In the genomic region with DNA sequence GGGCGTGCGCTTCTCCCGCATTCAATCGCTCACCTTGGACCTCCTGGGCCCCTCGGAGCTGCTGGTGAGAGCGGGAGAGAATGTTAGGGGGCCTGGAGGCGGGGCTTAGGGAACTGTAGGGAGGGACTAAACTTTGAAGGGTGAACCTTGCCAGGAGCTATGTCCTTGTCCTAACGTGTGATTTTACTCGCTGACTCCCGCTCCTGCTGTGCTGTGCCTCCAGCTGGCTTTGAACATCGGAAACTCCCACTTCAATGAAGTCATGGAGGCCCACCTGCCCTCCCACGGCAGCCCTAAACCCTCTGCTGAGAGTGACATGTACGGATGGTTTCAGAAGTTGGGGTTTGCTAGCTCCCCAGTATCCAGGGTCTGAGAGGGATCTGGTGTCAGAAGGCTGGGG, we compare ENCODE assay signal across 20 mouse cellular contexts. TPM values are rescaled to one million over a fixed set of nuclear protein-coding genes. Genes with fewer than 3 reads are reported as not detected.
A peak's percentile ranks its signal among the peaks of the same experiment; 100 is the strongest.
DNase-seq lines count a peak whose midpoint lies in the region; ATAC-seq lines count a peak whose summit lies in the region.
"Had no signal": no experiment of that assay in that cellular context is flagged by ENCODE, and none has a peak within 500 bp of the region (broad histone marks: within the 10 kb centered on the region; RNA-seq: fewer than 3 reads in every experiment).

No protein-coding gene starts in this region.

- 0 out of 2 replicates have a peak, but pooled peaks cover 3% of the 10 kb centered on the region for H3K9me3 ChIP-seq in heart, embryonic 12.5 days (replicated peaks)
- no peaks in the 10 kb centered on the region for H3K9me3 ChIP-seq in kidney, embryonic 16.5 days (ENCODE audit: low read length)
- H3K9me3 ChIP-seq in embryonic facial prominence, embryonic 13.5 days: no peaks in the 10 kb centered on the region
- no peaks in the 10 kb centered on the region for H3K9me3 ChIP-seq in limb, embryonic 12.5 days
- H3K9me3 ChIP-seq: liver, embryonic 13.5 days; lung, embryonic 15.5 days had no signal

- no peak for DNase-seq in heart, adult 9 months (ENCODE audit: low spot score in 2 of 2)
- no peak for DNase-seq in kidney, postnatal 25 days
- no peak for DNase-seq in left cerebral cortex, postnatal 10 days (ENCODE audit: extremely low spot score in 1 of 2, low spot score in 2 of 2)
- DNase-seq: adrenal gland, postnatal 25 days; cerebellum, adult 18-20 months; cerebellum, postnatal 36 days; gastrocnemius, postnatal 25 days; kidney, postnatal 14 days; layer of hippocampus, adult 9-11 months; liver, embryonic 13.5 days had no signal

- WGBS in heart, embryonic 12.5 days: 24% methylated on average over 13 of the region's 13 CpGs
- 21% methylated on average over 13 of the region's 13 CpGs for WGBS in kidney, embryonic 16.5 days
- WGBS in embryonic facial prominence, embryonic 13.5 days: 25% methylated on average over 13 of the region's 13 CpGs
- WGBS in limb, embryonic 12.5 days: 10% methylated on average over 13 of the region's 13 CpGs

- peaks cover 4% of the 10 kb centered on the region; the same call in 1 of the 2 replicates for H3K36me3 ChIP-seq in heart, embryonic 12.5 days
- H3K36me3 ChIP-seq in kidney, embryonic 16.5 days (ENCODE audit: insufficient read depth, low read length): no peaks in the 10 kb centered on the region
- peaks cover 81% of the 10 kb centered on the region for H3K36me3 ChIP-seq in embryonic facial prominence, embryonic 13.5 days
- H3K36me3 ChIP-seq in limb, embryonic 12.5 days: peaks cover 49% of the 10 kb centered on the region
- H3K36me3 ChIP-seq: lung, embryonic 15.5 days had no signal

- H3K4me3 ChIP-seq in heart, embryonic 12.5 days: peak overlapping the region; percentile 5; the same call in 1 of the 2 replicates
- H3K4me3 ChIP-seq in kidney, embryonic 16.5 days (ENCODE audit: low read length): 0 out of 2 replicates have a peak overlapping the region, but pooled peaks have one; percentile 1
- H3K4me3 ChIP-seq in embryonic facial prominence, embryonic 13.5 days: no peak overlapping the region
- no peak overlapping the region; the same call in 1 of the 2 replicates for H3K4me3 ChIP-seq in limb, embryonic 12.5 days (replicated peaks)
- H3K4me3 ChIP-seq: liver, embryonic 13.5 days; lung, embryonic 15.5 days had no signal

- peak overlapping the region; percentile 27 for H3K4me2 ChIP-seq in heart, embryonic 12.5 days
- H3K4me2 ChIP-seq in kidney, embryonic 16.5 days (replicated peaks; ENCODE audit: low read depth, low read length): peak overlapping the region; percentile 31
- H3K4me2 ChIP-seq in embryonic facial prominence, embryonic 13.5 days: 0 out of 2 replicates have a peak overlapping the region, but pooled peaks have one; percentile 18
- H3K4me2 ChIP-seq in limb, embryonic 12.5 days: peak overlapping the region; percentile 30
- H3K4me2 ChIP-seq: liver, embryonic 13.5 days; midbrain, embryonic 11.5 days had no signal

- H3K4me1 ChIP-seq in heart, embryonic 12.5 days (replicated peaks): peaks cover 9% of the 10 kb centered on the region
- peaks cover 8% of the 10 kb centered on the region for H3K4me1 ChIP-seq in kidney, embryonic 16.5 days (ENCODE audit: insufficient read depth, low read length)
- H3K4me1 ChIP-seq in embryonic facial prominence, embryonic 13.5 days: peaks cover 5% of the 10 kb centered on the region; the same call in 1 of the 2 replicates
- peaks cover 9% of the 10 kb centered on the region for H3K4me1 ChIP-seq in limb, embryonic 12.5 days (replicated peaks)
- H3K4me1 ChIP-seq: liver, embryonic 13.5 days had no signal

- intact Hi-C loops in left cerebral cortex, postnatal 10 days (cut with DNase I): no loop called here

- ATAC-seq in heart, embryonic 12.5 days (ENCODE audit: insufficient number of reproducible peaks, low FRiP score): no peak
- no peak for ATAC-seq in kidney, embryonic 16.5 days (ENCODE audit: low FRiP score, low TSS enrichment)
- ATAC-seq in embryonic facial prominence, embryonic 13.5 days (ENCODE audit: insufficient number of reproducible peaks, insufficient read depth, low FRiP score, low TSS enrichment, low read depth): no peak
- no peak for ATAC-seq in limb, embryonic 12.5 days (ENCODE audit: insufficient number of reproducible peaks, insufficient read depth, low FRiP score, low TSS enrichment, low read depth)
- ATAC-seq: activated CD4-positive, CD25-positive, alpha-beta regulatory T cell, adult 4 months; Patski had no signal

- peaks cover 69% of the 10 kb centered on the region for H3K27me3 ChIP-seq in heart, embryonic 12.5 days (replicated peaks)
- peaks cover 19% of the 10 kb centered on the region for H3K27me3 ChIP-seq in kidney, embryonic 16.5 days (ENCODE audit: insufficient read depth, low read length)
- peaks cover 49% of the 10 kb centered on the region for H3K27me3 ChIP-seq in embryonic facial prominence, embryonic 13.5 days
- H3K27me3 ChIP-seq in limb, embryonic 12.5 days: peaks cover 73% of the 10 kb centered on the region
- H3K27me3 ChIP-seq: Patski had no signal

- H3K9ac ChIP-seq in heart, embryonic 12.5 days: no peak overlapping the region
- no peak overlapping the region for H3K9ac ChIP-seq in kidney, embryonic 16.5 days (replicated peaks; ENCODE audit: low read length)
- no peak overlapping the region for H3K9ac ChIP-seq in embryonic facial prominence, embryonic 13.5 days
- H3K9ac ChIP-seq in limb, embryonic 12.5 days (replicated peaks): peak overlapping the region; percentile 31
- H3K9ac ChIP-seq: liver, embryonic 13.5 days; lung, embryonic 15.5 days had no signal

- H3K27ac ChIP-seq in heart, embryonic 12.5 days (ENCODE audit: poor library complexity, severe bottlenecking): no peak overlapping the region
- no peak overlapping the region for H3K27ac ChIP-seq in kidney, embryonic 16.5 days (ENCODE audit: low read length)
- H3K27ac ChIP-seq in embryonic facial prominence, embryonic 13.5 days: no peak overlapping the region
- H3K27ac ChIP-seq in limb, embryonic 12.5 days: no peak overlapping the region
- H3K27ac ChIP-seq: liver, embryonic 13.5 days; lung, embryonic 15.5 days; macrophage had no signal

RNA-seq across cellular contexts. Expression of gene Tcea3, which starts 8.9 kb away (rescaled TPM):
- 56.9 and 57.6 TPM in 2 replicates for polyA plus RNA-seq in heart, embryonic 12.5 days (2016; fragmentation: Nextera tagmentation; extraction: Ambion mirVana)
- 8.6 and 11.4 TPM in 2 replicates for polyA plus RNA-seq in kidney, embryonic 16.5 days (2015; fragmentation: Nextera tagmentation; extraction: Ambion mirVana)
- 3.6 and 7.3 TPM in 2 replicates for polyA plus RNA-seq in embryonic facial prominence, embryonic 13.5 days (2015; fragmentation: Nextera tagmentation; extraction: Ambion mirVana)
- 5.0 and 5.2 TPM in 2 replicates for polyA plus RNA-seq in limb, embryonic 12.5 days (2016; fragmentation: Nextera tagmentation; extraction: Ambion mirVana)
- total RNA-seq in left cerebral cortex, postnatal 10 days (2021): 1 to 10 TPM in 1 of 2 experiments, under 1 TPM in 1; 0.51 to 1.0 TPM
- total RNA-seq: hematopoietic stem cell, adult 5-6 weeks had no signal
- polyA plus RNA-seq: macrophage had no signal

RNA-seq across cellular contexts. Expression of gene Asap3, which starts 32.5 kb away (rescaled TPM):
- 2.9 and 3.4 TPM in 2 replicates for polyA plus RNA-seq in heart, embryonic 12.5 days (2016; fragmentation: Nextera tagmentation; extraction: Ambion mirVana)
- polyA plus RNA-seq in kidney, embryonic 16.5 days (2015; fragmentation: Nextera tagmentation; extraction: Ambion mirVana): 5.8 and 6.0 TPM in 2 replicates
- polyA plus RNA-seq in embryonic facial prominence, embryonic 13.5 days (2015; fragmentation: Nextera tagmentation; extraction: Ambion mirVana): 10.9 and 11.6 TPM in 2 replicates
- 9.9 and 11.3 TPM in 2 replicates for polyA plus RNA-seq in limb, embryonic 12.5 days (2016; fragmentation: Nextera tagmentation; extraction: Ambion mirVana)
- total RNA-seq in left cerebral cortex, postnatal 10 days (2021): 1 to 10 TPM; 3.5 to 4.4 TPM

RNA-seq across cellular contexts. Expression of gene Zfp46, which starts 45.8 kb away (rescaled TPM):
- 24.7 and 24.9 TPM in 2 replicates for polyA plus RNA-seq in heart, embryonic 12.5 days (2016; fragmentation: Nextera tagmentation; extraction: Ambion mirVana)
- polyA plus RNA-seq in kidney, embryonic 16.5 days (2015; fragmentation: Nextera tagmentation; extraction: Ambion mirVana): 25.3 and 26.7 TPM in 2 replicates
- polyA plus RNA-seq in embryonic facial prominence, embryonic 13.5 days (2015; fragmentation: Nextera tagmentation; extraction: Ambion mirVana): 25.2 and 30.5 TPM in 2 replicates
- polyA plus RNA-seq in limb, embryonic 12.5 days (2016; fragmentation: Nextera tagmentation; extraction: Ambion mirVana): 25.4 and 25.6 TPM in 2 replicates
- 100 to 1,000 TPM; 115 to 116 TPM for total RNA-seq in left cerebral cortex, postnatal 10 days (2021)

Comparison
In these comparisons a context has a peak if more than half of its experiments do, and no peak if none do; other contexts are left out.
1. H3K4me3 ChIP-seq: peak in heart, embryonic 12.5 days (single experiment) and kidney, embryonic 16.5 days (single experiment); none in embryonic facial prominence, embryonic 13.5 days (single experiment) and limb, embryonic 12.5 days (single experiment).
2. Peak in every context shown above with its lines, with median percentiles within 50 percentile points of each other: H3K4me2 ChIP-seq.